Mouse (Mus musculus) layer of hippocampus, adult 18-20 months (tissue): ENCODE measurements around the gene Gm4307. TPM values are rescaled to one million over a fixed set of nuclear protein-coding genes. Genes with fewer than 3 reads are reported as not detected.
"Not testable (repeated sequence)": the region's sequence is repeated elsewhere in the genome, so short reads cannot be mapped to it uniquely, and the experiment has no call there.

Experiments
- DNase-seq, 2 experiments: peaks; one replicate each; pipeline ENCODE4 v3.0.0; 2022; ENCODE audit warnings: low spot score in 2 of 2
- long read RNA-seq: library from polyadenylated mRNA; stranded (forward); transcript quantifications from one replicate; pipeline ENCODE4 v2.0.0, GENCODE M21; 2021
- total RNA-seq, 2 experiments: library from RNA; stranded (reverse); gene quantifications; 2 replicates each; pipeline ENCODE4 v1.2.3; 2021

Gene Gm4307
- not detected for total RNA-seq
- long read RNA-seq, result 0 reads

DNA sequence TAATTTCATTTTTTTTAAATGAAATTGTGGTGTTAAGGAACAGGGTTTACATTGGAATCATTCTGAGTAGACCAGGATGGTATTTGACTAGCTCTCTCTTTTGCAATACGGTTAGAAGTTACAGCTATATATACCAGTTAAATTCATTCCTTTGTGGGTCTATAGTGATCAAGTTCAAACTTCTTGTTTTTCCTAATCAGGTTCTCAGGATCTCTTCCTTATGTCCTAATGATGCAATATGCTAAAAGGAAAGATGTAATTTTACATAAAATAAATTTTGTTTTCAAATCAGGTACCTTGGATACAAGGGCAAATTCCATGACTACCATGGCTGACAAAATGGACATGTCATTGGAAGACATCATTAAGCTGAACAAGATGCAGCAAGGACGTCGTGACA lies at the start of gene Gm4307:
Gm4307 (plus strand) TSS at position 301 of the 400 bp plus-strand sequence.
- not testable (repeated sequence) for DNase-seq

DNA sequence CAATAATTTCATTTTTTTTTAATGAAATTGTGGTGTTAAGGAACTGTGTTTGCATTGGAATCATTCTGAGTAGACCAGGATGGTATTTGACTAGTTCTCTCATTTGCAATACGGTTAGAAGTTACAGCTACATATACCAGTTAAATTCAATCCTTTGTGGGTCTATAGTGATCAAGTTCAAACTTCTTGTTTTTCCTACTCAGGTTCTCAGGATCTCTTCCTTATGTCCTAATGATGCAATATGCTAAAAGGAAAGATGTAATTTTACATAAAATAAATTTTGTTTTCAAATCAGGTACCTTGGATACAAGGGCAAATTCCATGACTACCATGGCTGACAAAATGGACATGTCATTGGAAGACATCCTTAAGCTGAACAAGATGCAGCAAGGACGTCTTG lies 25.8 kb upstream of the Gm4307 start, which contains the start of gene Gm4301:
Gm4301 (plus strand) TSS at position 301 of the 400 bp plus-strand sequence.
- not testable (repeated sequence) for DNase-seq

DNA sequence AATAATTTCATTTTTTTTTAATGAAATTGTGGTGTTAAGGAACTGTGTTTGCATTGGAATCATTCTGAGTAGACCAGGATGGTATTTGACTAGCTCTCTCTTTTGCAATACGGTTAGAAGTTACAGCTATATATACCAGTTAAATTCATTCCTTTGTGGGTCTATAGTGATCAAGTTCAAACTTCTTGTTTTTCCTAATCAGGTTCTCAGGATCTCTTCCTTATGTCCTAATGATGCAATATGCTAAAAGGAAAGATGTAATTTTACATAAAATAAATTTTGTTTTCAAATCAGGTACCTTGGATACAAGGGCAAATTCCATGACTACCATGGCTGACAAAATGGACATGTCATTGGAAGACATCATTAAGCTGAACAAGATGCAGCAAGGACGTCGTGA lies 20.6 kb upstream of the Gm4307 start, which contains the start of gene Gm4302:
Gm4302 (plus strand) TSS at position 301 of the 400 bp plus-strand sequence.
- DNase-seq, result not testable (repeated sequence)

DNA sequence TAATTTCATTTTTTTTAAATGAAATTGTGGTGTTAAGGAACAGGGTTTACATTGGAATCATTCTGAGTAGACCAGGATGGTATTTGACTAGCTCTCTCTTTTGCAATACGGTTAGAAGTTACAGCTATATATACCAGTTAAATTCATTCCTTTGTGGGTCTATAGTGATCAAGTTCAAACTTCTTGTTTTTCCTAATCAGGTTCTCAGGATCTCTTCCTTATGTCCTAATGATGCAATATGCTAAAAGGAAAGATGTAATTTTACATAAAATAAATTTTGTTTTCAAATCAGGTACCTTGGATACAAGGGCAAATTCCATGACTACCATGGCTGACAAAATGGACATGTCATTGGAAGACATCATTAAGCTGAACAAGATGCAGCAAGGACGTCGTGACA lies 15.5 kb upstream of the Gm4307 start, which contains the start of gene Gm4303:
Gm4303 (plus strand) TSS at position 301 of the 400 bp plus-strand sequence.
- DNase-seq, result not testable (repeated sequence)

DNA sequence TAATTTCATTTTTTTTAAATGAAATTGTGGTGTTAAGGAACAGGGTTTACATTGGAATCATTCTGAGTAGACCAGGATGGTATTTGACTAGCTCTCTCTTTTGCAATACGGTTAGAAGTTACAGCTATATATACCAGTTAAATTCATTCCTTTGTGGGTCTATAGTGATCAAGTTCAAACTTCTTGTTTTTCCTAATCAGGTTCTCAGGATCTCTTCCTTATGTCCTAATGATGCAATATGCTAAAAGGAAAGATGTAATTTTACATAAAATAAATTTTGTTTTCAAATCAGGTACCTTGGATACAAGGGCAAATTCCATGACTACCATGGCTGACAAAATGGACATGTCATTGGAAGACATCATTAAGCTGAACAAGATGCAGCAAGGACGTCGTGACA lies 10.3 kb upstream of the Gm4307 start, which contains the start of gene Gm4305:
Gm4305 (plus strand) TSS at position 301 of the 400 bp plus-strand sequence.
- DNase-seq, result not testable (repeated sequence)

DNA sequence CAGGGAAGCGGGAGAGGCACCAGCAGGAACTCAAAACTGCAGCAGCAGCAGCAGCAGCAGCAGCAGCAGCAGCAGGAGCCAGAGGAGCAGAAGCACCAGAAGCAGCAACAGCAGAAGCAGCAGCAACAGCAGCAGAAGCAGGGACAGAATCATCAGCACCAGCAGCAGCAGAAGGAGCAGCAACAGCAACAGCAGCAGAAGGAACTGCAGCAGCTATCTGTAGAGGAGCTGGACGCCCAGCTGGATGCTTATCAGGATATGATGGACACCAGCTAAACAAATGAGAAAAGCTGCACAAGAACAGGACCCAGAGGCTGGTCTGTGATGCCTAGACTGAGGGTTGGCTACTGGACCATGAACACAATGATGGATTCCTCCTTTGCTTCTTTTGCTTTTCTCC lies 4.3 kb upstream of the Gm4307 start:
- peak; percentile 0 to 3 for DNase-seq

DNA sequence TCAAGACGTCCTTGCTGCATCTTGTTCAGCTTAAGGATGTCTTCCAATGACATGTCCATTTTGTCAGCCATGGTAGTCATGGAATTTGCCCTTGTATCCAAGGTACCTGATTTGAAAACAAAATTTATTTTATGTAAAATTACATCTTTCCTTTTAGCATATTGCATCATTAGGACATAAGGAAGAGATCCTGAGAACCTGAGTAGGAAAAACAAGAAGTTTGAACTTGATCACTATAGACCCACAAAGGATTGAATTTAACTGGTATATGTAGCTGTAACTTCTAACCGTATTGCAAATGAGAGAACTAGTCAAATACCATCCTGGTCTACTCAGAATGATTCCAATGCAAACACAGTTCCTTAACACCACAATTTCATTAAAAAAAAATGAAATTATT lies 21.3 kb downstream of the Gm4307 start, which contains the start of gene Gm4312:
Gm4312 (minus strand) TSS at position 101 of the 400 bp plus-strand sequence.
- DNase-seq, result not testable (repeated sequence)

DNA sequence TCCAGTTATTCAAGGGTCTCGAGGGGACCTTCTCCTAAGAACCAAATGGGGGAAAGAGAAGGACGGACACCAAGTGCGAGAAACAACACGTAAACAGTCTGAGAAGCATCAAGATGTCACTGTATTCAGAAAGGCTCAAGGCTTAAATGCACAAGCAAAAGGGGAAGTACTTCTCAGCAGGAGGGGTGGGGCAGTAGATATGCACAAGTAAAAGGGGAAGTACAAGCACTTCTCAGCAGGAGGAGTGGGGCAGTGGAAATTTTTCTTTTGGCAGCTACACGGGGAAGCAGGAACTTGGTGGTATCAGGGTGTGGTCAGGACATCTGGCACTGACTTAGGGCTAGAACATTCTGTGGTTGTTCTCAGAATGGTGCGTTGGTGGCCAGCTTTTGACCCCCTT lies 41.2 kb downstream of the Gm4307 start:
- DNase-seq, result not testable (repeated sequence)

Other genes with a start within 250 kb of the Gm4307 start
- gene Gm4301, start 25.7 kb upstream of the Gm4307 start, total RNA-seq, result not detected
- not detected for gene Gm4302, start 20.5 kb upstream of the Gm4307 start, total RNA-seq
- not detected for gene Gm4303, start 15.4 kb upstream of the Gm4307 start, total RNA-seq
- gene Gm4305, start 10.2 kb upstream of the Gm4307 start, total RNA-seq, result not detected
- gene Gm4312, start 21.2 kb downstream of the Gm4307 start, total RNA-seq, result not detected
- gene Tmtc3, start 126.0 kb downstream of the Gm4307 start, total RNA-seq, result 10 to 100 TPM; 11.9 to 13.4 TPM
- gene Cep290, start 126.2 kb downstream of the Gm4307 start, total RNA-seq, result 10 to 100 TPM; 13.6 to 13.8 TPM
- 10 to 100 TPM; 29.1 to 30.9 TPM for gene 4930430F08Rik, start 229.1 kb downstream of the Gm4307 start, total RNA-seq
- gene 1700017N19Rik, start 229.1 kb downstream of the Gm4307 start, total RNA-seq, result not detected